Mouse (Mus musculus) kidney, postnatal 0 days (tissue): ENCODE data around the gene Slc5a3. TPM values are rescaled to one million over a fixed set of nuclear protein-coding genes. Genes with fewer than 3 reads are reported as not detected.
A peak's percentile ranks its signal among the peaks of the same experiment; 100 is the strongest.

Experiments used
- ATAC-seq: fragments of 200-750 bp; cut with Nextera tagmentation; replicated peaks from 2 replicates; pipeline ENCODE4 v1.8.0; 2017; ENCODE audit warnings: low read depth, moderate number of reproducible peaks, moderate TSS enrichment, moderate library complexity; ENCODE audit not compliant: low FRiP score
- DNase-seq: peaks from one replicate; pipeline ENCODE4 v3.0.0-alpha.2; 2016; ENCODE audit warnings: low spot score
- H3K27ac ChIP-seq: fragments of 300-500 bp; sonication (generic); 2 replicates; pipeline ENCODE4 v1.5.1; 2014; ENCODE audit warnings: mild to moderate bottlenecking
- H3K27me3 ChIP-seq: fragments of 300-500 bp; sonication (generic); 2 replicates; pipeline ENCODE4 v1.6.1; 2014; ENCODE audit warnings: low read length, mixed read lengths; ENCODE audit not compliant: insufficient read depth
- H3K36me3 ChIP-seq: fragments of 300-500 bp; sonication (generic); 2 replicates; pipeline ENCODE4 v1.6.1; 2014; ENCODE audit warnings: low read length, mixed read lengths; ENCODE audit not compliant: insufficient read depth
- H3K4me1 ChIP-seq: fragments of 300-500 bp; sonication (generic); replicated peaks from 2 replicates; pipeline ENCODE4 v1.6.1; 2014; ENCODE audit warnings: antibody characterized with exemption, low read length, mixed read lengths; ENCODE audit not compliant: insufficient read depth
- H3K4me2 ChIP-seq: fragments of 300-500 bp; sonication (generic); 2 replicates; pipeline ENCODE4 v1.6.1; 2014; ENCODE audit warnings: mild to moderate bottlenecking, low read length, moderate library complexity, mixed read lengths
- H3K4me3 ChIP-seq: fragments of 300-500 bp; sonication (generic); replicated peaks from 2 replicates; pipeline ENCODE4 v1.5.1; 2014; ENCODE audit warnings: low read depth, low read length
- H3K9ac ChIP-seq: fragments of 300-500 bp; sonication (generic); 2 replicates; pipeline ENCODE4 v1.6.1; 2014; ENCODE audit warnings: low read depth, low read length
- H3K9me3 ChIP-seq: fragments of 300-500 bp; sonication (generic); replicated peaks from 2 replicates; pipeline ENCODE4 v1.6.1; 2016; ENCODE audit warnings: low read length, inconsistent platforms, mixed read lengths
- CTCF ChIP-seq: IDR thresholded peaks from 2 replicates; pipeline ENCODE4 v1.5.1; 2016; ENCODE audit warnings: antibody characterized with exemption, low read depth, mild to moderate bottlenecking, moderate library complexity
- WGBS: fragments of 180-500 bp; shearing (Covaris S2); extraction: QIAGEN DNeasy Blood & Tissue Kit; methylation state at CpG from one replicate; pipeline ENCODE4 v1.1.7; 2014; 5-methylcytosine and 5-hydroxymethylcytosine counted together
- polyA plus RNA-seq: library from polyadenylated mRNA; unstranded; fragments of >200 nt; fragmentation: Nextera tagmentation; extraction: Ambion mirVana; gene quantifications from 2 replicates; pipeline ENCODE4 v1.2.1, GENCODE M21; 2015

The Slc5a3 gene
- polyA plus RNA-seq, 1 experiment from 2014 or later: 13.5 TPM

GRCm38 (mm10) chr16:92136275-92136674 lies 78.2 kb downstream of the Slc5a3 start:
- Histone ChIP-seq H3K9ac (no peak overlapping the region), H3K4me3 (no peak overlapping the region), H3K4me2 (no peak overlapping the region), H3K27me3 (no peaks in the 10 kb centered on the region), H3K36me3 (no peaks in the 10 kb centered on the region), H3K4me1 (no peaks in the 10 kb centered on the region), H3K9me3 (no peaks in the 10 kb centered on the region), H3K27ac (no peak overlapping the region)
- 95% methylated on average over 15 of the region's 15 CpGs for WGBS
- TF ChIP-seq CTCF: peak; percentile 17; the same call in 1 of the 2 replicates
- DNase-seq (no peak), ATAC-seq (no peak)

Other genes starting within 250 kb of the Slc5a3 start
- 373 and 387 TPM in 2 replicates for gene Mrps6, start 52 bp upstream of the Slc5a3 start, polyA plus RNA-seq
- 0.13 and 0.29 TPM in 2 replicates for gene Gm49711, start within 50 bp of the Slc5a3 start, polyA plus RNA-seq
- gene Kcne2, start 234.1 kb downstream of the Slc5a3 start, polyA plus RNA-seq: 0.11 and 0.13 TPM in 2 replicates
- gene Smim11, start 243.0 kb downstream of the Slc5a3 start, polyA plus RNA-seq: 133 and 145 TPM in 2 replicates